Mouse (Mus musculus): Measurements from ENCODE around the gene Ykt6. TPM values are rescaled to one million over a fixed set of nuclear protein-coding genes. Genes with fewer than 3 reads are reported as not detected.
A peak's percentile ranks its signal among the peaks of the same experiment; 100 is the strongest.

The Ykt6 gene
- total and polyA plus RNA-seq, 3 experiments: 79.8 to 117 (median 95.8) TPM

DNA sequence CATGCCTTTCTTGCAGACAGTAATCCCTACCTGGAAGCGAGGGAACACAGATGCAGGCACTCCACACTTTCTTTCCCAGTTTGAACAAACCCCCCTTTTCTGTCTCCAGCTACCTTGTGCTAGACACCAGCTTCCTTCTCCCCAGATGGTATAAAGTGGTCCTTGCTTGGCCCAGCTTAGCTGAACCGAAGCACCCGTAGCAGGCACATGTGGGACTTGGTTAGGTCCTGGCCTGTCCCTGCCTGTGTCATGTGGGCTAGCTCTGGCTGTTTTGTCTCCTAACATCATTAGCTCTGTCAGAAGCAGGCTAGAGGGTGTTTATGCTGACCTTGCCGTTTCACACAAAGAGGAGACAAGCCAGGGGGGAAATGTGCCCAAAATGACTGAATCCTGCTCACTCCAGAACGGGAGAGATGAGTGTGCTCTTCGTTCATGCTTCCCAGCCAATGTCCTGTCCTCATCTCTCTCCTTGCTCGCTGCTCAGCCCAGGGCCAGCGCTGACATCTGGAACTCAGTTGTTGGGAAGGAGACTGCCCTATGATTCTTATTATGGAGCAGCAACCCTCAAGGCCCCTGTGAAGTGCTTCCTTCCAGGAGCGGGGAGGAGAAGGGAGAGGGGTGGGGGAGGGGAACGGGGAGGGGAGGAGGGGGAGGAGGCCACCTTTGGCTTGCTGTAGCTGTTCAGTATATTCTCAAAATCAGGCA, 6.8 kb upstream of the Ykt6 start:
- H3K27ac ChIP-seq (ENCODE audit: insufficient read depth, low read depth): no peak overlapping the region
- no peaks in the 10 kb centered on the region for H3K9me3 ChIP-seq (replicated peaks; ENCODE audit: low read length)
- no peaks in the 10 kb centered on the region for H3K27me3 ChIP-seq (replicated peaks)
- no peak overlapping the region for H3K9ac ChIP-seq (ENCODE audit: insufficient read depth, low read depth)
- no peaks in the 10 kb centered on the region for H3K79me2 ChIP-seq (replicated peaks; ENCODE audit: control insufficient read depth, extremely low read depth, insufficient read depth, poor library complexity, severe bottlenecking)
- in situ Hi-C loops (cut with MboI; ENCODE audit: low pct_ligation_motif_present, low pct_unique_long_range_greater_than_20kb, low sequenced_read_pairs) (no loop called here), dilution Hi-C loops (cut with MboI; ENCODE audit: extremely low pct_ligation_motif_present, extremely low pct_unique_long_range_greater_than_20kb, low sequenced_read_pairs) (no loop called here)
- no peak for DNase-seq (ENCODE audit: extremely low read depth)
- no peaks in the 10 kb centered on the region for H3K36me3 ChIP-seq (replicated peaks in 1 of 2; ENCODE audit: control insufficient read depth in 1 of 2, insufficient read depth in 1 of 2, low read length in 1 of 2)
- no peak overlapping the region for H3K4me3 ChIP-seq (replicated peaks in 1 of 3; ENCODE audit: low read depth in 2 of 3, low read length in 2 of 3, poor library complexity in 1 of 3)
- TF ChIP-seq UBTF (IDR thresholded peaks at IDR 0.05; ENCODE audit: low read depth, low read length): no peak
- peak; percentile 62; the same call in 1 of the 2 replicates for TF ChIP-seq MAFK (IDR thresholded peaks at IDR 0.05; ENCODE audit: insufficient replicate concordance, low read length)
- H3K4me2 ChIP-seq (ENCODE audit: insufficient read depth, low read depth, poor library complexity, severe bottlenecking): no peak overlapping the region
- peaks cover 12 to 38% of the 10 kb centered on the region in 2 experiments for H3K4me1 ChIP-seq (ENCODE audit: control insufficient read depth in 1 of 2, insufficient read depth in 2 of 2)

DNA sequence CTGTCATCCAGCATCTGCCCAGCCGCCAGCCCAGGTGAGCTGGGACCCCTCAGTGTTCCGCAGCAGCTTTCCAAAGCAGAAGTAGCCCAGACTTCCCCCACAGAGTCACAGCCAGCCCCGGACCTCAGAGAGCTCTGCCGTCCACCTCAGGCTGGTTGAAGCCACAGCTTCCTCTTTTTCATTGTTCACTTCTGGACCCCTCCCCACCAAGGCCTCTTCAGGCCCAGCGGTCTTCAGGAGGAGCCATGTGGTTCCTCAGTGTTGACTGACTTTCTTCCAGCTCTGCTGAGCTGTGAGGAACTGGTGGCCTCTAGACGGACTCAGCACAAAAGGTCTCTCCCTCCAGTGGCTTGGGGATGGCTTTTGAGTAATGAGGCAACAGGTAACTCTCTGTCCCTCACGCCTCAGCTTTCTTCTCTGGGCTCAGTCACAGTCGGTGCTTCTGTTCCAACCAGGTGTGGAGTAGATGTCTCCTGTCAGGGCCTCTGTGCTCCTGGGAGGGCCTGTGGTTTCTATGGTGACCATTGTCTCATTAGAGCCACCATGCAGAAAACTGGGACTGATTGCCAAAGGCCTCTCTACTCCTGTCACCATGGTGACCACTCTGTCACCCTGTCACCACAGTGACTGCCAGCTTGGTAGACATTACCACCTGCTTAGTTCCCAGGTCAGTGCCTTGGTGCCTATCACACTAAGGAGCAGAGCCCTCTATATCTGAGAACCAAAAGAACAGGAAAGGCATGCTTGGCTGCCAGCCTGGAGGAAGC, 5.7 kb upstream of the Ykt6 start, which contains the start of gene Gck:
Gck (minus strand) TSS at position 496 of the 767 bp plus-strand sequence.
- Histone ChIP-seq H3K4me2 (ENCODE audit: insufficient read depth, low read depth, poor library complexity, severe bottlenecking) (peak within 1 kb of the TSS; percentile 23), H3K79me2 (replicated peaks; ENCODE audit: control insufficient read depth, extremely low read depth, insufficient read depth, poor library complexity, severe bottlenecking) (no peaks in the 10 kb centered on the region), H3K27me3 (replicated peaks) (no peaks in the 10 kb centered on the region), H3K4me3 (replicated peaks in 1 of 3; ENCODE audit: low read depth in 2 of 3, low read length in 2 of 3, poor library complexity in 1 of 3) (peak within 1 kb of the TSS in 1 of 3 experiments; percentile 5), H3K9ac (ENCODE audit: insufficient read depth, low read depth) (no peak within 1 kb of the TSS), H3K4me1 (ENCODE audit: control insufficient read depth in 1 of 2, insufficient read depth in 2 of 2) (peaks cover 12 to 43% of the 10 kb centered on the region in 2 experiments), H3K9me3 (replicated peaks; ENCODE audit: low read length) (no peaks in the 10 kb centered on the region), H3K36me3 (replicated peaks in 1 of 2; ENCODE audit: control insufficient read depth in 1 of 2, insufficient read depth in 1 of 2, low read length in 1 of 2) (no peaks in the 10 kb centered on the region), H3K27ac (ENCODE audit: insufficient read depth, low read depth) (no peak within 1 kb of the TSS)
- DNase-seq (ENCODE audit: extremely low read depth): peak; percentile 77
- dilution Hi-C loops (cut with MboI; ENCODE audit: extremely low pct_ligation_motif_present, extremely low pct_unique_long_range_greater_than_20kb, low sequenced_read_pairs) (no loop called here), in situ Hi-C loops (cut with MboI; ENCODE audit: low pct_ligation_motif_present, low pct_unique_long_range_greater_than_20kb, low sequenced_read_pairs) (no loop called here)
- TF ChIP-seq ZNF384 (IDR thresholded peaks at IDR 0.05; ENCODE audit: low read depth, low read length): no peak
- TF ChIP-seq E2F4 (IDR thresholded peaks at IDR 0.05; ENCODE audit: insufficient replicate concordance, low read depth, low read length): no peak
- peak; percentile 64; the same call in 1 of the 2 replicates for TF ChIP-seq MXI1 (IDR thresholded peaks at IDR 0.05; ENCODE audit: low read depth, low read length)
- TF ChIP-seq GABPA (IDR thresholded peaks at IDR 0.05; ENCODE audit: insufficient replicate concordance, low read depth, low read length): no peak
- no peak for TF ChIP-seq CHD2 (IDR thresholded peaks at IDR 0.05; ENCODE audit: low read length)
- TF ChIP-seq MAFK (IDR thresholded peaks at IDR 0.05; ENCODE audit: insufficient replicate concordance, low read length): no peak
- TF ChIP-seq ZMIZ1 (IDR thresholded peaks at IDR 0.05; ENCODE audit: low read depth, low read length): no peak
- TF ChIP-seq JUN (IDR thresholded peaks at IDR 0.05; ENCODE audit: insufficient read depth, low read depth, low read length): no peak
- TF ChIP-seq TBP (conservative IDR thresholded peaks at IDR 0.05; ENCODE audit: low read depth, low read length): no peak
- no peak for TF ChIP-seq ETS1 (conservative IDR thresholded peaks at IDR 0.05; ENCODE audit: low read depth, low read length)
- peak; percentile 62 for TF ChIP-seq IRF4 (IDR thresholded peaks at IDR 0.05; ENCODE audit: low read depth, low read length)
- TF ChIP-seq CHD1 (IDR thresholded peaks at IDR 0.05; ENCODE audit: low read depth, low read length): no peak
- TF ChIP-seq POLR2A (IDR thresholded peaks at IDR 0.05; ENCODE audit: low read depth, low read length): no peak
- no peak for TF ChIP-seq HCFC1 (IDR thresholded peaks at IDR 0.05; ENCODE audit: low read depth, low read length)
- TF ChIP-seq ELF1 (IDR thresholded peaks at IDR 0.05; ENCODE audit: low read depth, low read length): 0 out of 2 replicates have a peak, but pooled peaks have one; percentile 6
- TF ChIP-seq SMC3 (IDR thresholded peaks at IDR 0.05; ENCODE audit: low read depth, low read length): no peak
- TF ChIP-seq SIN3A (IDR thresholded peaks at IDR 0.05; ENCODE audit: low read length): peak; percentile 26; the same call in 1 of the 2 replicates
- no peak for TF ChIP-seq USF1 (IDR thresholded peaks at IDR 0.05; ENCODE audit: low read depth, low read length)
- no peak for TF ChIP-seq PAX5 (IDR thresholded peaks at IDR 0.05; ENCODE audit: low read length)
- 0 out of 2 replicates have a peak, but pooled peaks have one; percentile 31 for TF ChIP-seq RCOR1 (conservative IDR thresholded peaks at IDR 0.05; ENCODE audit: low read depth, low read length)
- TF ChIP-seq NELFE (IDR thresholded peaks at IDR 0.05; ENCODE audit: low read depth, low read length): no peak
- no peak for TF ChIP-seq CTCF (conservative IDR thresholded peaks at IDR 0.05 in 1 of 2, IDR thresholded peaks at IDR 0.05 in 1 of 2; ENCODE audit: low read depth in 2 of 2, low read length in 2 of 2)
- TF ChIP-seq BHLHE40 (IDR thresholded peaks at IDR 0.05; ENCODE audit: low read depth, low read length): no peak
- no peak for TF ChIP-seq NRF1 (IDR thresholded peaks at IDR 0.05; ENCODE audit: low read depth, low read length)
- no peak for TF ChIP-seq JUND (conservative IDR thresholded peaks at IDR 0.05; ENCODE audit: low read depth, low read length)
- no peak for TF ChIP-seq POLR2AphosphoS2 (IDR thresholded peaks at IDR 0.05; ENCODE audit: low read depth, low read length)
- 0 out of 2 replicates have a peak, but pooled peaks have one; percentile 49 for TF ChIP-seq MYC (IDR thresholded peaks at IDR 0.05; ENCODE audit: low read depth, low read length)
- no peak for TF ChIP-seq ZKSCAN1 (IDR thresholded peaks at IDR 0.05; ENCODE audit: borderline replicate concordance, low read depth, low read length)
- no peak for TF ChIP-seq RAD21 (IDR thresholded peaks at IDR 0.05; ENCODE audit: low read depth, low read length)
- no peak for TF ChIP-seq USF2 (conservative IDR thresholded peaks at IDR 0.05; ENCODE audit: low read depth, low read length)
